Mouse (Mus musculus) limb, embryonic 14.5 days (tissue): ENCODE measurements around the gene Hsd17b10. TPM values are rescaled to one million over a fixed set of nuclear protein-coding genes. Genes with fewer than 3 reads are reported as not detected.
A peak's percentile ranks its signal among the peaks of the same experiment; 100 is the strongest.

Experiments
- ATAC-seq: fragments of 200-750 bp; cut with Nextera tagmentation; 2 replicates; pipeline ENCODE4 v1.8.0; 2017; ENCODE audit warnings: low read depth, moderate number of reproducible peaks, moderate TSS enrichment; ENCODE audit not compliant: low FRiP score
- DNase-seq: peaks from one replicate; pipeline ENCODE4 v3.0.0-alpha.2; 2015; ENCODE audit warnings: low spot score
- H3K27ac ChIP-seq: fragments of 300-500 bp; sonication (generic); replicated peaks from 2 replicates; pipeline ENCODE4 v1.5.1; 2014; ENCODE audit warnings: low read depth, mild to moderate bottlenecking, low read length, moderate library complexity, mixed read lengths
- H3K27me3 ChIP-seq: fragments of 300-500 bp; sonication (generic); 2 replicates; pipeline ENCODE4 v1.6.1; 2014; ENCODE audit warnings: low read length, mixed read lengths; ENCODE audit not compliant: control insufficient read depth, insufficient read depth
- H3K36me3 ChIP-seq: fragments of 300-500 bp; sonication (generic); 2 replicates; pipeline ENCODE4 v1.6.1; 2014; ENCODE audit warnings: mild to moderate bottlenecking, low read length, moderate library complexity, mixed read lengths; ENCODE audit not compliant: control insufficient read depth, insufficient read depth
- H3K4me1 ChIP-seq: fragments of 300-500 bp; sonication (generic); 2 replicates; pipeline ENCODE4 v1.6.1; 2014; ENCODE audit warnings: antibody characterized with exemption, low read length, mixed read lengths; ENCODE audit not compliant: control insufficient read depth, insufficient read depth
- H3K4me2 ChIP-seq: fragments of 300-500 bp; sonication (generic); replicated peaks from 2 replicates; pipeline ENCODE4 v1.6.1; 2014; ENCODE audit warnings: low read depth, mild to moderate bottlenecking, low read length, moderate library complexity; ENCODE audit not compliant: severe bottlenecking
- H3K4me3 ChIP-seq: fragments of 300-500 bp; sonication (generic); replicated peaks from 2 replicates; pipeline ENCODE4 v1.5.1; 2014; ENCODE audit warnings: low read length
- H3K9ac ChIP-seq: fragments of 300-500 bp; sonication (generic); 2 replicates; pipeline ENCODE4 v1.6.1; 2014; ENCODE audit warnings: mild to moderate bottlenecking, low read depth, low read length, moderate library complexity; ENCODE audit not compliant: severe bottlenecking
- H3K9me3 ChIP-seq: fragments of 300-500 bp; sonication (generic); 2 replicates; pipeline ENCODE4 v1.6.1; 2016; ENCODE audit warnings: low read length; ENCODE audit not compliant: control insufficient read depth
- POLR2A ChIP-seq: fragments of 200-500 bp; IDR thresholded peaks from 2 replicates; pipeline ENCODE4 v1.8.0; 2012; ENCODE audit warnings: inconsistent platforms, mild to moderate bottlenecking, moderate library complexity, borderline replicate concordance; ENCODE audit not compliant: insufficient read depth, insufficient read length; ENCODE audit errors: extremely low read depth
- whole genome bisulfite sequencing: fragments of 180-500 bp; shearing (Covaris S2); extraction: QIAGEN DNeasy Blood & Tissue Kit; methylation state at CpG from one replicate; pipeline ENCODE4 v1.1.7; 2014; 5-methylcytosine and 5-hydroxymethylcytosine counted together
- polyA plus RNA-seq, 2 experiments: library from polyadenylated mRNA; depleted of rRNA in 1 of 2; stranded (reverse) in 1 of 2; unstranded in 1 of 2; fragments of >200 nt; fragmentation: Nextera tagmentation in 1 of 2; extraction: Ambion mirVana in 1 of 2; gene quantifications; 2 replicates each; pipeline versions ENCODE4 v1.2.1 to v1.2.3; 2012 to 2014

Gene Hsd17b10
- polyA plus RNA-seq (2012; rRNA removed) (94.4 and 98.9 TPM in 2 replicates), polyA plus RNA-seq (2014; fragmentation: Nextera tagmentation; extraction: Ambion mirVana) (222 and 235 TPM in 2 replicates)

- peak; percentile 80 for DNase-seq
- no peaks in the 10 kb centered on the region; the same call in 1 of the 2 replicates for H3K27me3 ChIP-seq
Measured at GRCm38 (mm10) chrX:152001737-152002710, at the start of gene Hsd17b10. Gene Hsd17b10 (plus strand): TSS chrX:152001845.

GRCm38 (mm10) chrX:151999006-151999710 lies 2.5 kb upstream of the Hsd17b10 start:
- Histone ChIP-seq H3K27me3 (peaks cover 4% of the 10 kb centered on the region; the same call in 1 of the 2 replicates), H3K9ac (no peak overlapping the region), H3K4me2 (no peak overlapping the region), H3K4me3 (no peak overlapping the region), H3K9me3 (no peaks in the 10 kb centered on the region), H3K4me1 (no peaks in the 10 kb centered on the region), H3K27ac (no peak overlapping the region), H3K36me3 (peaks cover 6% of the 10 kb centered on the region; the same call in 1 of the 2 replicates)
- 79% methylated on average over 4 of the region's 4 CpGs for WGBS
- DNase-seq: no peak
- TF ChIP-seq POLR2A: no peak
- no peak for ATAC-seq

More at GRCm38 (mm10) chrX:152001737-152002710, at the start of gene Hsd17b10:
- H3K9ac ChIP-seq: peak within 1 kb of the TSS; percentile 56
- H3K4me1 ChIP-seq: no peaks in the 10 kb centered on the region
- H3K9me3 ChIP-seq: no peaks in the 10 kb centered on the region
- 21% methylated on average over 37 of the region's 41 CpGs for WGBS
- peak; percentile 99 for ATAC-seq
- peak within 1 kb of the TSS; percentile 49 for H3K4me3 ChIP-seq
- H3K27ac ChIP-seq: peak within 1 kb of the TSS; percentile 63
- TF ChIP-seq POLR2A: peak; percentile 69; the same call in 1 of the 2 replicates
- H3K4me2 ChIP-seq: peak within 1 kb of the TSS; percentile 50
- H3K36me3 ChIP-seq: peaks cover 12% of the 10 kb centered on the region

- WGBS: 37% methylated on average over 9 of the region's 9 CpGs
- 0 out of 2 replicates have a peak overlapping the region, but pooled peaks have one; percentile 26 for H3K27ac ChIP-seq
- H3K4me2 ChIP-seq: peak overlapping the region; percentile 50
- H3K27me3 ChIP-seq: no peaks in the 10 kb centered on the region; the same call in 1 of the 2 replicates
- no peak for TF ChIP-seq POLR2A
- no peak for DNase-seq
- no peaks in the 10 kb centered on the region for H3K9me3 ChIP-seq
- 0 out of 2 replicates have a peak, but pooled peaks have one; percentile 10 for ATAC-seq
- no peak overlapping the region for H3K9ac ChIP-seq
- peak overlapping the region; percentile 49 for H3K4me3 ChIP-seq
- no peaks in the 10 kb centered on the region for H3K4me1 ChIP-seq
- peaks cover 12% of the 10 kb centered on the region for H3K36me3 ChIP-seq
Measured at GRCm38 (mm10) chrX:152001182-152001684, 412 bp upstream of the Hsd17b10 start.

- ATAC-seq: no peak
Measured at GRCm38 (mm10) chrX:152002865-152003264, 1.2 kb downstream of the Hsd17b10 start.

GRCm38 (mm10) chrX:152007863-152008262 lies 6.2 kb downstream of the Hsd17b10 start:
- TF ChIP-seq POLR2A: no peak
- Histone ChIP-seq H3K27ac (no peak overlapping the region), H3K27me3 (no peaks in the 10 kb centered on the region), H3K9ac (no peak overlapping the region), H3K36me3 (peaks cover 12% of the 10 kb centered on the region), H3K9me3 (no peaks in the 10 kb centered on the region), H3K4me1 (no peaks in the 10 kb centered on the region), H3K4me3 (no peak overlapping the region), H3K4me2 (no peak overlapping the region)
- DNase-seq (no peak), ATAC-seq (no peak)
- 74% methylated on average over 1 of the region's 1 CpGs for WGBS

More at GRCm38 (mm10) chrX:152002865-152003264, 1.2 kb downstream of the Hsd17b10 start:
- H3K9me3 ChIP-seq: no peaks in the 10 kb centered on the region
- no peak for DNase-seq
- WGBS: 62% methylated on average over 2 of the region's 2 CpGs
- no peak overlapping the region for H3K27ac ChIP-seq
- H3K27me3 ChIP-seq: no peaks in the 10 kb centered on the region; the same call in 1 of the 2 replicates
- H3K9ac ChIP-seq: no peak overlapping the region
- peak overlapping the region; percentile 50; the same call in 1 of the 2 replicates for H3K4me2 ChIP-seq
- no peak overlapping the region; the same call in 1 of the 2 replicates for H3K4me3 ChIP-seq
- H3K36me3 ChIP-seq: peaks cover 12% of the 10 kb centered on the region
- no peaks in the 10 kb centered on the region for H3K4me1 ChIP-seq
- no peak for TF ChIP-seq POLR2A
